Mouse (Mus musculus): ENCODE measurements around the gene Gm42421.
A peak's percentile ranks its signal among the peaks of the same experiment; 100 is the strongest.

Gm42421 gene

GRCm38 (mm10) chr5:143927875-143928274 is at the start of gene Gm42421:
TSS of gene Gm42421 (plus strand) at chr5:143928175.
- no peak for DNase-seq (ENCODE audit: inconsistent age in 2 of 2, low spot score in 1 of 2)

GRCm38 (mm10) chr5:143885274-143885673 is 42.7 kb upstream of the Gm42421 start:
- DNase-seq (ENCODE audit: inconsistent age in 2 of 2, low spot score in 1 of 2), result no peak

DNA sequence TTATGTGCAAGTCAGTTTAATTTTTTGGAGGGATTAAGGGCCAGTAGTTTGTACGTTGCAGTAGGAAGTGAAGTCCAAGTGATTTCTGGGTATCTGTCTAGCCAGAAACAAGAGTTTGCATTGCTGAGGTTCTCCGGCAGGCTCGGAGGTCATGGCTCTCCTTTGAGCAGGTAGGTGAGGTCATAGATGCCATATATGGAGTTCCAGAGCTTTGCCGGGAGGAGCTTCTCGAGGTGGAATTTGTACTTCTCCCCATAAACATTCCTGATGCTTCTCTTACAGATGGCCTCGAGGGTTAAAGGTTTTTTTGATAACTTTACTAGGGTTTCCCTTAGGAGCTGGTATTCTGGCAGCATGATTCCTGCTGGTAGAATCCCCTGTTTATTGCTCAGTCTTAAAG is 37.2 kb upstream of the Gm42421 start:
- no peak for DNase-seq (ENCODE audit: inconsistent age in 2 of 2, low spot score in 1 of 2)

GRCm38 (mm10) chr5:143892255-143892886 is 35.6 kb upstream of the Gm42421 start:
- DNase-seq (ENCODE audit: inconsistent age in 2 of 2, low spot score in 1 of 2), result no peak

- no peak for DNase-seq (ENCODE audit: inconsistent age in 2 of 2, low spot score in 1 of 2)
These were observed 34.6 kb upstream of the Gm42421 start for GRCm38 (mm10) chr5:143893396-143893795.

GRCm38 (mm10) chr5:143897635-143898330 is 30.2 kb upstream of the Gm42421 start, which contains the start of gene Ankrd61:
TSS of gene Ankrd61 (minus strand) at chr5:143897685.
- DNase-seq (ENCODE audit: inconsistent age in 2 of 2, low spot score in 1 of 2), result no peak

DNA sequence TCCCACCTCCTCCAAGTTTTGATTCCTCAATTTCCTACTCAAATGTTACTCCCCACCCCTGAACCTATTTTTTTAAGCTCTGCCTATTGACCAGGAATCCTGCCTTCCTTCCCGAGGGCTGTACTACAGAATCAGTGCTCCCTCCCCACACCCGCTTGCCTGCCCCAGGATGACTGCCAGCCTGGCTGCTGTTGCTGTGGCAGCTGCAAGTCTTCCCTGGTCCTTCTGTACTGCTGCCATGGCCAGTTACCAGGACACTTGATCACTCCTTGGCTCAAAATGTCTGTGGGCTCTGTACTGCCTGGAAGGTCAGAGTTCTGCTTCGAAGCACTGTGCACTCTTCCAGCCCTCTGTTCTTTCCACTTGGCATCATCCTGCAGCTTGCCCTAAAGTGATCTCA is 25.9 kb upstream of the Gm42421 start:
- DNase-seq (ENCODE audit: inconsistent age in 2 of 2, low spot score in 1 of 2), result no peak

DNA sequence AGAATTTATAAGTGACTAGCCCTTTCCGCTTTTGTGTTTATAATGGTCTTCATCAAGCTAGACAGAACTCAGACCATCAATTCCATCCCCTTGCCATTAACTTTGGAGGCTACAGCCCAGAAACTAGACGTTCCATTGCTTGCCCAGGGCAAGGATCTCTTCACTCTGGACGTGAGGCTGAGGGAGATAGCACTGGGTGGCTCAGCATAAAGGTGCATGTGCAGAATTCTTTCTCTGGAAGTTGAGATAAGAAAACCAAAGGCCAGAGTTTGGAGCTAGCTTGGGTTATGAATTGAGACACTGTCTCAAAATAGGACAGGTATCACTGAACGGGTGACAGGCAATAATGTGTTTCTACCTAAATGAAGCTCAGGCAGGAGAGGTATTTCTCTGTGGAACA is 24.2 kb upstream of the Gm42421 start:
- no peak for DNase-seq (ENCODE audit: inconsistent age in 2 of 2, low spot score in 1 of 2)

- DNase-seq (ENCODE audit: inconsistent age in 2 of 2, low spot score in 1 of 2), result peak in 1 of 2 experiments; percentile 36
These were observed 21.5 kb upstream of the Gm42421 start for GRCm38 (mm10) chr5:143906429-143906828.

DNA sequence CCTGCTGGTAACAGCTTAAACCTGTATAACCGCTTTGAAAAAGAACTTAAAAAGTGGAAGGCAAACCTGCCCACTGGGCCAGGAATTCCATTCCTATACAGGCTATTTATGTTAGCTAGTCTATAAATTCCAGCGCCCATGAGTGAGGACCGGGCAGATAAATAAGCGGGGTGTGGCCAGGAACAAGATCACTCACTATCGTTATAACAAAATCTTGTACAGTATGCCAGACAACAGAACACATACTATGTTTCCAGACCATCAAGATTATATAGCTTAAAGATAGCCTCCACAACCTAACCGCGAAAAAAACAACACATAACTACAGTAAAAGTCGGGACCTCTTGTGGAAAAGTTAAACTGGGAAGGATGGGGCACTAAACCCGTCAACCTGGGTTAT is 19.0 kb upstream of the Gm42421 start:
- peak in 1 of 2 experiments; percentile 41 for DNase-seq (ENCODE audit: inconsistent age in 2 of 2, low spot score in 1 of 2)

DNA sequence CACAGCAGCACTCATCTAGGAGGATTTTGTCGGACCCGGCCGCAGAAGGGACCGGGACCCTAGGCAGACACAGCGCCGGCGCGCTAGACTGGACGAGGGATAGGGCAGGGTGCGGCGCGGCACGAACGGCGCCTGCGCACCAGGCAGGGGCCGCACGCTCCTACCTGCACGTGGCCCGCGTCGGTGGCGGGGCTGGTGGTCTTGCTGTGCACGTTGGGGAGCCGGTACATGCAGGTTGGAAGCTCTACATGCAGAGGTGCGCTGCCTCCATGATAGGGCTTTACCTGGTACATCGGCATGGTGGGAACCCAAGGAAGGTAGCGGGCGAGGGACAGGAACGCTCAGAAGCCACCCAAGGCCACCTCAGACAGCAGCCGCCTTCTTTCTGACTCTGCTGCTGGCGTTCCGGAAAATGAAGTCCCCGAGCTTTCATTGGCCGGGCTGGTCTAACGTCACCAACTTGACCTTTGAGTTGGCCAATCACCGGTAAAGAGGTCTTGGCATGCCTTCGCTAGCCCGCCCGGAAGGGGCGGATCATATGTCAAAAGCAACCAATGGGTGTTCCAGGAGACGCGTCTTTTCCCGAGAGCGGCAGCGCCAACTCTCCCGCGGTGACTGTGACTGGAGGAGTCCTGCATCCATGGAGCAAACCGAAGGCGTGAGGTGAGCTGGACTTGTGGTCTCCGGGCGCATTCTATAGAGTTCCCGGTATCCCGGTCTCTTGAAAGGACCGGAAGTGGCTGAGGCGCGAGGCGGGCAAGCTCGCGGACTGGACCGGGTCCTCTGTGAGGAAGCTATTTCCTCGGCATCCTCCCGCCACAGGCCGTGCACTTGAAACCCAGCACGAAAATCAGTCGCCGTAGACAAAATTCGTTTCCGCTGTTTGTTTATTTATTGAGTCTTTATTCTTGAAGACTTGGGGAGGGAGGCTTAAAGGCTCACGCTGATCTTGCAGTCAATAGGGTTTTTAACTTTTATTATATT is 18.3 kb upstream of the Gm42421 start, which contains the start of the genes Aimp2 and Pms2:
Aimp2 (minus strand) TSS at position 431 of the 984 bp plus-strand sequence.
Pms2 (plus strand) TSS at position 548 of the 984 bp plus-strand sequence.
- DNase-seq (ENCODE audit: inconsistent age in 2 of 2, low spot score in 1 of 2), result peak; percentile 97 to 99

DNA sequence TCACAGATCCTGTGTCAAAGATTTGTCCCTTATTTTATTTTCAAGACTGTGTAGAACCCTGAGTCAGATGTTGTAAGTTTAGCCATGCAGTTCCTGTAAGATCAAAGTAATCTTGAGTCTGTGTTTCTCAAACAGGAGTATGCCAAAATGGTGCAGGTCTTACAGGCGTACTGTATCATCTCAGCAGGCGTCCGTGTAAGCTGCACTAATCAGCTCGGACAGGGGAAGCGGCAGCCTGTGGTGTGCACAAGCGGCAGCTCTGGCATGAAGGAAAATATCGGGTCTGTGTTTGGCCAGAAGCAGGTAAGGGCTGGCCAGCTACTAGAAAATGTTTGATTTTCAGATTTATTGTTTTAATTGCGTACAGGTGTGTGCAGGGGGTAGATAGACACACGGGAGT is 11.8 kb upstream of the Gm42421 start:
- DNase-seq (ENCODE audit: inconsistent age in 2 of 2, low spot score in 1 of 2), result no peak

DNA sequence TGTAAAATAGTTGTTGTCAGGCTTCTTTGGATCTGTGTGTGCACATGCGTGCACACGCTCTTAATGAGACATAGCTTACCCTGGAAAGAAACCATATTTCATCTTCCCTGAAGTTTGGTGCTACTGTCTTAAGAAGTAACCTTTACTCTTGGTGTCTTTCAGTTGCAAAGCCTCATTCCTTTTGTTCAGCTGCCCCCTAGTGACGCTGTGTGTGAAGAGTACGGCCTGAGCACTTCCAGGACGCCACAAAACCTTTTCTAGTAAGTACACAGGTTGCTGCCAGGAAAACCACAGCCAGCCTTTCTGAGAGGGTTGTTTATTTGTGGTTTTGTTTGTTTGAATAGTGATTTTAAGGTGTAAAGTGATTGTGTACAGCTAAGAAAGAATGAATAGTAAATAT is 10.6 kb upstream of the Gm42421 start:
- peak; percentile 55 to 86 for DNase-seq (ENCODE audit: inconsistent age in 2 of 2, low spot score in 1 of 2)

DNA sequence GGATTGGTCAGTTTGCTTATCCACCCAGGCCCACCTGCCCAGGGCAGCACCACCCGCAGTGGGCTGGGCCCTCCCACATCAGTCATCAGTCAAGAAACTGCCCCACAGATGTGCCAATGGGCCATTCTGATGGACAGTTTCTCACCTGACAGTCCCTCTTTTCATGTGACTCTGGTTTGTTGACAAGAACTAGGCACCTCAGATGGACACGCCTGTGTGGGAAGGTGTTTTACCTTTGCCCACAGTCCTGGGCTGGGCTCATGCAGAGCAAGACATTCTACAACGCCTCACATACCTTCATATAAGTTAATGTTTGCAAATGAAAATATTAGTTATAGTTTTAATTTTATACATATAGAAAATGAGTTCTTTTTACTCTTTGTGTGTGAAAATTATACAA is 9.9 kb upstream of the Gm42421 start:
- DNase-seq (ENCODE audit: inconsistent age in 2 of 2, low spot score in 1 of 2), result no peak

DNA sequence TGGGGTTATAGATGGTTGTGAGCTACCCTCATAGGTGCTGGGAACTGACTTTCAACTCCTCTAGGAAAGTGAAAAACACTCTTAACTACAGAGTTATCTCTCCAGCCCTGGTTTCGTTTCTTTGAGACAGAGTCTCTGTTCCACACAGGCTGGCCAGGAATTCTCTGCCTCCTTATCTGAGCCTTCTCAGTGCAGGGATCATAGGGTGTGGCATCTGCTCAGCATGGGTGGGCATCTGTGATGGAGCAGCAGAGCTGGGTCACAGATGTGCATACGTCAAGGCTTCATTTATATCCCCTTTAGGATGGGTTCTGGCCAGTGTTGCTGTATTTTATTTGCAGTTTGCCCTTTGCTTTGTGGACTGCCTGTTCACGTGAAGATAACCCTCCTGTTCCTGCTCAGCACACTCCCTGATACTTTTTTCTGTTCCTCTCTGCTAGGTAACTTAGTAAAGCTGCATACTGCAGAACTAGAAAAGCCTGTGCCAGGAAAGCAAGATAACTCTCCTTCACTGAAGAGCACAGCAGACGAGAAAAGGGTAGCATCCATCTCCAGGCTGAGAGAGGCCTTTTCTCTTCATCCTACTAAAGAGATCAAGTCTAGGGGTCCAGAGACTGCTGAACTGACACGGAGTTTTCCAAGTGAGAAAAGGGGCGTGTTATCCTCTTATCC is 3.1 kb upstream of the Gm42421 start:
- DNase-seq (ENCODE audit: inconsistent age in 2 of 2, low spot score in 1 of 2), result no peak

- DNase-seq (ENCODE audit: inconsistent age in 2 of 2, low spot score in 1 of 2), result no peak
These were observed 1.3 kb downstream of the Gm42421 start for GRCm38 (mm10) chr5:143929291-143929690.

- no peak for DNase-seq (ENCODE audit: inconsistent age in 2 of 2, low spot score in 1 of 2)
These were observed 2.7 kb downstream of the Gm42421 start for GRCm38 (mm10) chr5:143930656-143931055.

GRCm38 (mm10) chr5:143931863-143932580 is 4.0 kb downstream of the Gm42421 start:
- no peak for DNase-seq (ENCODE audit: inconsistent age in 2 of 2, low spot score in 1 of 2)

DNA sequence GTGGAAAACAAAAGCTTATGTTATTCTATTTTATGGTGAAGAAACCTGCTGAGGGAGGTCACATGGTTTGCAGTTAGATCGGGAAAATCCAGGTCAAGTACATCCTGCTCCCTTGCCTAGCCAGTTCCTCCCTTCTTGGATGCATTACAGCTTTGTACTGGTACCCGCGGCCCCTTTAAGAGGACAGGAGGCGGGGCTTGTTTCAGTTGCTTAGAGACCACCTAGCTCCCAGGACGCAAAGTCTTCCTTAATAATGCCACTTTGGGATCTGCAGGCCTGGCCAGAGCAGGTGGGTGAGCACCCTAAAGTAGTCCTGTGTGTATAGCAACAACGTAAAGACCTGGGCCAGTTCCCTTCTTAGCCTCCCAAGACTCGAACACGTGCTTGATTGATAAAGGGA is 4.9 kb downstream of the Gm42421 start, which contains the start of gene Rsph10b:
Rsph10b (plus strand) TSS at position 205 of the 400 bp plus-strand sequence.
- DNase-seq (ENCODE audit: inconsistent age in 2 of 2, low spot score in 1 of 2), result peak; percentile 39 to 70

GRCm38 (mm10) chr5:143933414-143933813 is 5.4 kb downstream of the Gm42421 start:
- DNase-seq (ENCODE audit: inconsistent age in 2 of 2, low spot score in 1 of 2), result no peak

Data from adrenal gland, adult (tissue).